Mouse (Mus musculus) kidney, embryonic 14.5 days (tissue): Measurements from ENCODE around the gene Cd3eap. TPM values are rescaled to one million over a fixed set of nuclear protein-coding genes. Genes with fewer than 3 reads are reported as not detected.

ENCODE experiments used
- ATAC-seq: fragments of 200-750 bp; cut with Nextera tagmentation; 2 replicates; pipeline ENCODE4 v1.8.0; 2017; ENCODE audit warnings: moderate number of reproducible peaks, mild to moderate bottlenecking, moderate TSS enrichment, moderate library complexity; ENCODE audit not compliant: low FRiP score, low TSS enrichment
- H3K27ac ChIP-seq: fragments of 300-500 bp; sonication (generic); 2 replicates; pipeline ENCODE4 v1.5.1; 2014; ENCODE audit warnings: low read depth, mild to moderate bottlenecking, low read length, moderate library complexity, mixed read lengths
- H3K27me3 ChIP-seq: fragments of 300-500 bp; sonication (generic); 2 replicates; pipeline ENCODE4 v1.6.1; 2014; ENCODE audit warnings: mild to moderate bottlenecking, low read length; ENCODE audit not compliant: control insufficient read depth, insufficient read depth
- H3K36me3 ChIP-seq: fragments of 300-500 bp; sonication (generic); 2 replicates; pipeline ENCODE4 v1.6.1; 2014; ENCODE audit warnings: low read length, mixed read lengths; ENCODE audit not compliant: control insufficient read depth, insufficient read depth
- H3K4me1 ChIP-seq: fragments of 300-500 bp; sonication (generic); 2 replicates; pipeline ENCODE4 v1.6.1; 2014; ENCODE audit warnings: low read length, mixed read lengths; ENCODE audit not compliant: control insufficient read depth, insufficient read depth
- H3K4me2 ChIP-seq: fragments of 300-500 bp; sonication (generic); replicated peaks from 2 replicates; pipeline ENCODE4 v1.6.1; 2014; ENCODE audit warnings: low read depth, mild to moderate bottlenecking, low read length
- H3K4me3 ChIP-seq: fragments of 300-500 bp; sonication (generic); 2 replicates; pipeline ENCODE4 v1.5.1; 2014; ENCODE audit warnings: mild to moderate bottlenecking, low read length
- H3K9ac ChIP-seq: fragments of 300-500 bp; sonication (generic); 2 replicates; pipeline ENCODE4 v1.6.1; 2014; ENCODE audit warnings: low read depth, mild to moderate bottlenecking, low read length, moderate library complexity
- H3K9me3 ChIP-seq: fragments of 300-500 bp; sonication (generic); 2 replicates; pipeline ENCODE4 v1.6.1; 2016; ENCODE audit warnings: low read length; ENCODE audit not compliant: control insufficient read depth
- WGBS: fragments of 180-500 bp; shearing (Covaris S2); extraction: QIAGEN DNeasy Blood & Tissue Kit; methylation state at CpG from one replicate; pipeline ENCODE4 v1.1.7; 2014; 5-methylcytosine and 5-hydroxymethylcytosine counted together
- polyA plus RNA-seq: library from polyadenylated mRNA; unstranded; fragments of >200 nt; fragmentation: Nextera tagmentation; extraction: Ambion mirVana; gene quantifications from 2 replicates; pipeline ENCODE4 v1.2.1, GENCODE M21; 2014

The Cd3eap gene
- polyA plus RNA-seq, 1 experiment from 2014 or later, result 26.8 TPM

DNA sequence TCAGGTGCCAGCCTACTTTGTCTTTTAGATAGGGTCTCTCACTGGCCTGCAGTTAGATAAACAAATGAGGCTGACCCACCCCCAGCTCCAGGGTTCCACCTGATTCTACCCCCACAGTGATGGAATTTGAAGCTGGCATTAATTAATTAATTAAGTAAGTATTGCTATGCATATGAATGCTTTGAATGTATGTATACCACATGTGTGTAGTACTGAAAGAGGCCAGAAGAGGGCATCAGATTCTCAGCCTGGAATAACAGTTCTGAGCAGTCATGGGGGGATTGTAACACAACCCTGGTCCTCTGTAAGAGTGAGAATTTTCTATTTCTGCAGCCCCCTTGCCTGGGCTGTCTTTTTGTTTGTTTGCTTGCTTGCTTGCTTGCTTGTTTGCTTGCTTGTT lies 30.9 kb downstream of the Cd3eap start:
- Histone ChIP-seq H3K27ac (no peak overlapping the region), H3K9me3 (no peaks in the 10 kb centered on the region), H3K4me3 (no peak overlapping the region), H3K9ac (no peak overlapping the region), H3K36me3 (no peaks in the 10 kb centered on the region), H3K27me3 (no peaks in the 10 kb centered on the region), H3K4me1 (peaks cover 16% of the 10 kb centered on the region), H3K4me2 (no peak overlapping the region)
- ATAC-seq, result no peak

DNA sequence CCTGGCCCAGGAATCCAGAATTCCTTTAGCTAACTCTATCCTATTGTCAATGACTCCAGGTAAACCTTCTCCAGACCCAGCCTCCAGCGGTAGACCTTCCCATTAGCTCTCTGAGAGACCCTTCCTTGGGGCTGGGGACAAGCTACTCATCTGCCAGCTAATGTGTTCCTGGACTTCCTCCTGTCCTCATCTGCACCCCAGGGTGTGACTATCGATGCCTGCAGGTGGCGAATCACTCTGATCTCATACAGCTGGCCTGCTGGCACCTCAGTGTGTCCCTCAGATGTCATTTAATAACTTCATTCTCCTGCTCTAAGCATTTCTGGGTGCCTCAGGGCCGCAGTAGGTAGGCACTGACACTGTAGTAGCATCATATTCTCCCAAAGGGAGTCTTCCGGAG lies 31.5 kb downstream of the Cd3eap start:
- H3K4me2 ChIP-seq, result no peak overlapping the region
- 77% methylated on average over 5 of the region's 5 CpGs for WGBS
- no peaks in the 10 kb centered on the region for H3K36me3 ChIP-seq
- H3K27me3 ChIP-seq, result no peaks in the 10 kb centered on the region
- H3K9ac ChIP-seq, result no peak overlapping the region
- H3K4me1 ChIP-seq, result peaks cover 16% of the 10 kb centered on the region
- H3K9me3 ChIP-seq, result no peaks in the 10 kb centered on the region
- no peak overlapping the region for H3K4me3 ChIP-seq
- no peak for ATAC-seq
- 0 out of 2 replicates have a peak overlapping the region, but pooled peaks have one; percentile 0 for H3K27ac ChIP-seq

DNA sequence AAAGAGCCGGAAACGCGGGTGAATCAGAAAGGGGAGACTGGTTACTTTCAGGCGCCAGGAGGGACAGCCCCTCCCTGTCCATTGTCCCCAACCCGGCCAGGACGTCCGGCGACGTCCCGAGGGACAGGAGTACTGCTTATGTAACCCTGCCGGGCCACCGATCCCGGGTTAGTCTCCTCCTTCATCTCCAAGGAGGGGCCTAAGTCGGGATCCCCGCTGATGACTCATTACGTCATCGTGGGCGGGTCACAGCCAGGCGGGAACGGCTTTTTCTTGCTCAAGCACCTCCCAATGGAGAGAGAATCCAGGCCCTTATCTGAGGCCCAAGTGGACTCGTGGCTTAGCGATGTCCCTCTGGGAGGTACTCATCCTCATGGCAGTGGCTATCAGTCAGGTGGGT lies 32.2 kb downstream of the Cd3eap start:
- H3K9me3 ChIP-seq, result no peaks in the 10 kb centered on the region
- peak overlapping the region; percentile 73 for H3K4me2 ChIP-seq
- H3K36me3 ChIP-seq, result no peaks in the 10 kb centered on the region
- H3K9ac ChIP-seq, result peak overlapping the region; percentile 28
- H3K4me1 ChIP-seq, result peaks cover 14% of the 10 kb centered on the region
- peak; percentile 77 for ATAC-seq
- H3K4me3 ChIP-seq, result peak overlapping the region; percentile 37
- peaks cover 3% of the 10 kb centered on the region; the same call in 1 of the 2 replicates for H3K27me3 ChIP-seq
- peak overlapping the region; percentile 81; the same call in 1 of the 2 replicates for H3K27ac ChIP-seq
- WGBS, result under 1% methylated on average over 22 of the region's 22 CpGs

DNA sequence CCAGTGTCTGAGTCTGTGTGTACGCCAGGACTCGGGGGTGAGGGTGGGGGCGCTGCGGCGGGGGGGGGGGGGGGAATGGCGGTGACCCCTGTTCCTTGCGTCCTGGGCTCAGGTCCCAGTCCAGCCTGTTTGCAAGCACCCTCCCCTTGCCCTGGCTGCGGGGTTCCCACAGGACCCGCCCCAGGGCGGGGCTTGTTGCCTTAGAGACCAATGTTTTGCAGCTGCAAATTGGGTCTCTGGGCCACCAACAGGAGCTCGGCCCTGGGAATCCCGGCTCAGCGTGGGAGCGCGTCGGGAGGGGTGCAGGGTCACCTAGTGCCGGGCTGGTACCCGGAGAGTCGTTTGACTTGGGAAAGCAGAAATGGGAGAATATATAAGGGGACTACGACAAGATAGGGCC lies 32.9 kb downstream of the Cd3eap start:
- peaks cover 14% of the 10 kb centered on the region for H3K4me1 ChIP-seq
- H3K4me3 ChIP-seq, result peak overlapping the region; percentile 37
- peak overlapping the region; percentile 81 for H3K27ac ChIP-seq
- peaks cover 3% of the 10 kb centered on the region; the same call in 1 of the 2 replicates for H3K27me3 ChIP-seq
- H3K4me2 ChIP-seq, result peak overlapping the region; percentile 73
- WGBS, result 1% methylated on average over 20 of the region's 20 CpGs
- peak; percentile 71 for ATAC-seq
- H3K9ac ChIP-seq, result peak overlapping the region; percentile 47
- no peaks in the 10 kb centered on the region for H3K36me3 ChIP-seq
- H3K9me3 ChIP-seq, result no peaks in the 10 kb centered on the region

DNA sequence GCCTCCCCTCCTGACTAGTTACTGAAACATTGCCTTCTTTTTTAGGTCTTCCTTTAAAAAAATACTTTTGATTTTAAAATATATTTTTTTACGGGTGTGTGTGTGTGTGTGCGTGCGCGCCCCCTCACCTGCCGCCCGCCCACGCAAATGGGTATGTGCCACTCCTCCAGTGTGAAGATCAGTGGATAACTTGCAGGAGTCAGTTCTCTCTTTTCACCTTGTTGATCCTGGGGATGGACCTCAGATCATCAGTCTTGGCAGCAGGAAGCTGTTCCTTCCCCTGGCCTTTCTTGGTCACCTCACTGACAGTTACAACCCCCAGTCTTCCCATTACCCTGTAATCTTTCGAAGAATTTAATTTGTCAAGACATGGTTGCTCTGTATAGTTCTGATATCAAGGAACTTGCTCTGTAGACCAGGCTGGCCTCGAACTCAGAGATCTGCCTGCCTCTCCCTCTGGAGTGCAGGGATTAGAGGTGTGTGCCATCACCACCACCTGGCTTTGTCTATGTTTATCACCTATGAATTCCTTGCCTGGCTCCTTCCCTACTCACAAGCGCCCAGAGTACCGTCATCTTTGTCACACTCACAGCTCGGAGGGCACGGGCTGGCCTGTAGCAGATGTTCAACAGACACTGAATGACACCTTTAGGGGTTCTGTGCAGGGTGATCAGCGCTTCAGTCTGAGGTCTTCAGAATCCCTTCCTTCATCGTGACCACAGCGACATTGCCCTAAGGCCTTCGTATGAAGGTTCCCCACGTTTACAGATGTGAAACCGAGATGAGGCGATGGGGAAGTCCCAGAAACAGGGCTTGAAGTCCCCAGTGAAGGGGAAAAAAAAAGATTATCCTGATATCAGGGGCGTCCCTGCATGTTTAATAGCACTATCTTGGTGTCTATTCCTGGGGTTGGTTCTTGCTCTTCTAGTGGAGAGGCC lies 33.8 kb downstream of the Cd3eap start:
- 74% methylated on average over 21 of the region's 21 CpGs for WGBS
- Histone ChIP-seq H3K4me3 (no peak overlapping the region), H3K4me2 (peak overlapping the region; percentile 73; the same call in 1 of the 2 replicates), H3K27ac (no peak overlapping the region; the same call in 1 of the 2 replicates), H3K36me3 (no peaks in the 10 kb centered on the region), H3K4me1 (peaks cover 14% of the 10 kb centered on the region), H3K9ac (no peak overlapping the region), H3K27me3 (peaks cover 3% of the 10 kb centered on the region; the same call in 1 of the 2 replicates), H3K9me3 (no peaks in the 10 kb centered on the region)
- ATAC-seq, result no peak

DNA sequence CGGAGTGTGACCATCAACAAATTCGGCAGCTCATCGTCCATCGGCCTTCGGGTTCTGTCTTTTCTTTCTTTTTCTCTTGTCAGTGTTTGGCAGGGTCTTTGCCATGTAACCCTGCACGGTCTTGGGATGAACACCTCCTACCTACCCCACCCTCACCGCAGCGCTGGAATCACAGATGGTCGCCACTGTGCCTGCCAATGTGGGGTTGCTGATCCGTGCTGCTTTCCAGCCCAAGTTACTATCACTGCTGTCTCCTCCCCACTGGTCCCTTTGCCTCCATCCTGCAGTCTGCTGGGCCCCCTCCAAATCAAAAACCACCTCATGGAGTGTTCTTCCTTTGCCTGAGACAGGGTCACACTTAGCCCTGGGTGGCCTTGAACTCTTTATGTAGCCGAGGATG lies 35.1 kb downstream of the Cd3eap start:
- Histone ChIP-seq H3K4me3 (no peak overlapping the region), H3K27me3 (peaks cover 3% of the 10 kb centered on the region; the same call in 1 of the 2 replicates), H3K9me3 (no peaks in the 10 kb centered on the region), H3K4me2 (no peak overlapping the region), H3K27ac (no peak overlapping the region), H3K9ac (no peak overlapping the region), H3K36me3 (no peaks in the 10 kb centered on the region), H3K4me1 (peaks cover 17% of the 10 kb centered on the region)
- 90% methylated on average over 11 of the region's 11 CpGs for WGBS
- no peak for ATAC-seq

DNA sequence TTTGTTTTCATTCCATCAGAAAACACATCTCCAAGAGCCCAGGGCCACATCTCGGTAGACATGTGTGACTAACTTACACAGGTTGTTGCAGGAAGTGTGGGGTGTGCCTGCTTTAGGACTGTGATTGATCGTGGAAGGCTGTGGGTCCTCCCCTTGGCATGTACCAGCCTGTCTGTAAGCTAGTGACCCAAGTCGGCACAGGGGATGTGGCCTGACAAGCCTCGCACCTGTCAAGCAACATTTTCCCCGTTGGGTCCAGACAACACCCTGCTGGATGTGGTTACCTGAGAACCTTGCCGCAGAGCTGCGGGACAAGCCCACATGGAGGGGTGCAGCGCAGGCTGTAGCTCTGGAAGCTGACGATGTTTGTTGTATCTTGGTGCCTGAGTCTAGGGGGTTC lies 36.8 kb downstream of the Cd3eap start:
- Histone ChIP-seq H3K36me3 (no peaks in the 10 kb centered on the region), H3K27ac (no peak overlapping the region), H3K9me3 (no peaks in the 10 kb centered on the region), H3K4me1 (peaks cover 15% of the 10 kb centered on the region), H3K4me2 (no peak overlapping the region), H3K4me3 (no peak overlapping the region), H3K9ac (no peak overlapping the region), H3K27me3 (peaks cover 10% of the 10 kb centered on the region; the same call in 1 of the 2 replicates)
- no peak for ATAC-seq
- 42% methylated on average over 9 of the region's 9 CpGs for WGBS

DNA sequence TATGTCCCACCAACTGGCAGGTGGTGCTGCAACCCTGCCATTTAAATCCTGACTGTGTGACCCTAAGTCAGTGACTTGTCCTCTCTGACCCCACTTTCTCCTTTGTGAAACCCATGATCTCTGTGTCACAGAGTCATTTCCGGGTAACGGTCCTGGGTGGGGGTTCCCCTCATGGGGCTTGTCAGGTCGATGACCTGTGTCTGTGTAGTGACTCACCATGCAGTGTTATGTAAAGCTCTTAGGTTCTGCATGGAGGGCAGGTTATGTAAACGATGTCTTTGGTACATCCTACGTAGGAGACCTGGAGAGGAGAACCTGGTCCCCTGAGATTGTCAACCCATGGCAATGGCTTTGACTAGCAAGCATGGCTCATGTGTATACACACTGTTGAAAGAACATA lies 37.8 kb downstream of the Cd3eap start:
- Histone ChIP-seq H3K9me3 (no peaks in the 10 kb centered on the region), H3K36me3 (no peaks in the 10 kb centered on the region), H3K9ac (no peak overlapping the region), H3K4me3 (no peak overlapping the region), H3K4me1 (peaks cover 8% of the 10 kb centered on the region; the same call in 1 of the 2 replicates), H3K4me2 (no peak overlapping the region), H3K27ac (no peak overlapping the region), H3K27me3 (peaks cover 10% of the 10 kb centered on the region; the same call in 1 of the 2 replicates)
- WGBS, result 40% methylated on average over 5 of the region's 5 CpGs
- ATAC-seq, result no peak

DNA sequence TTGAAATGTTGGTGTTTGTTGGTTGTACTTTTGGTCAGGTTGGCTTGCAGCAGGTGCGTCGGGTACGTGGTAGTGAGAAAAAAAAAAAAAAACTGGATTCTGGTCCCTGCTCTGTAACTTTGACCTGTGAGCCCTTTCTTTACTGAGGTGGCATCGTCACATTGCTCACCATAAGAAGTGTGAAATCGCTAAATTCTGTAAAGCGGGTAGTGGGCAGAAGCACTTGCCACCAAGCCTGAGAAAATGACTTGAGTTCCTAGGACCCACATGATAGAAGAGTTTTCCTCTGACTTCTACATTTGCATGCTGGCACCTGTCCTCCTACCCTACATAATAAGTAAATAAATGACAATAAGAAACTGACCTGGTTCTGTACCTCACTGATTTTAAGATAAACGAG lies 38.6 kb downstream of the Cd3eap start:
- Histone ChIP-seq H3K4me3 (peak overlapping the region; percentile 36; the same call in 1 of the 2 replicates), H3K36me3 (no peaks in the 10 kb centered on the region), H3K9ac (peak overlapping the region; percentile 40; the same call in 1 of the 2 replicates)

More for the DNA sequence above, 38.6 kb downstream of the Cd3eap start:
- no peak for ATAC-seq
- H3K27ac ChIP-seq, result no peak overlapping the region
- H3K4me1 ChIP-seq, result 0 out of 2 replicates have a peak, but pooled peaks cover 4% of the 10 kb centered on the region
- 39% methylated on average over 7 of the region's 7 CpGs for WGBS
- H3K27me3 ChIP-seq, result peaks cover 10% of the 10 kb centered on the region; the same call in 1 of the 2 replicates
- H3K9me3 ChIP-seq, result no peaks in the 10 kb centered on the region
- H3K4me2 ChIP-seq, result peak overlapping the region; percentile 65
